Mouse (Mus musculus) mammary gland, adult 2 months (tissue): ENCODE results near the gene Lypla2. TPM values are rescaled to one million over a fixed set of nuclear protein-coding genes. Genes with fewer than 3 reads are reported as not detected.

Source experiments
- polyA plus RNA-seq: library from polyadenylated mRNA; depleted of rRNA; stranded (reverse); fragments of >200 nt; gene quantifications from 2 replicates; pipeline ENCODE4 v1.2.3, GENCODE M21; 2012; ENCODE audit warnings: low replicate concordance; rRNA removed

Gene Lypla2
- 108 and 220 TPM in 2 replicates for polyA plus RNA-seq

DNA sequence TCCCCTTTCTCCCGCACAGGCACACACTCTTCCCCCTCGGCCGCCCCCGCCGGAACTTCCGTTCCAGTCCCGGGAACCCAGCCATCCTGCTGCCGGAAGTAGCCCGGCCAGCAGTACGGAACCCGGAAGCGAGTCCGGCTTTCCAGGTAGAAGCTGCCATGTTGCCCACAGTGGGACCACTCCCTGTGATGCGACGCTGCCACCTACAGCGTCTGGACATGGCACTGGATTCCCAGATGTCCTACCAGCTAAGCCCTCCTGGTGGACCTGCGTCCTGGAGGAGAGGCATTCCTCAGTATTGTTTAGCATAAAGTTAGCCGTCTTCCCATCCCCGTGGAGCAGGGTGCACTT lies at the start of gene Lypla2:
Gene Lypla2, minus strand, starts transcription at position 71 of the 351 bp plus-strand sequence.

DNA sequence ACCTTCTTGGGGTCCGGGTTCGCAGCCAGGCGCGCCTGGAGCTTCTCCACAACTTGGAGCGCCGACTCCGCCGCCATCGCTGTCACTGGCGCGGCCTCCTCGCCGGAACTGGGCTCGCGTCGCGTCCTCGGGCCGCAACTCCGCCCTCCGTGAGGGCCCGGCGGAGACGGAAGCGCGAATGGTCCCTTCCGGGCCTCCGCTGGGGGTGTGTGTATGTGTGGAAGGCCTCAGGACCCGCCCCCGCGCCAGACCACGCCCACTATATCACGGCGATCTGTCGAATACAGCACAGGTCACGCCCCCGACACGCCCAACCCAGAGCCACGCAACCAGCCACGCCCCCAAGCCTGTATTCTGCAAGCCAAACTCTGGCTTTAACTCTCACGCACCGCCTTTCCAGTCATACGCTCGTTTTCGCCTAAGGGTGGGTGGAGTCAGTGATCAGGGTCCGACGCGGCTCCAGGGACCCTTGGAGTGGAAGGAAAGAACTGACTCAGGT lies 49.2 kb upstream of the Lypla2 start, which contains the start of gene Eloa:
Gene Eloa, minus strand, starts transcription at position 215 of the 499 bp plus-strand sequence.

DNA sequence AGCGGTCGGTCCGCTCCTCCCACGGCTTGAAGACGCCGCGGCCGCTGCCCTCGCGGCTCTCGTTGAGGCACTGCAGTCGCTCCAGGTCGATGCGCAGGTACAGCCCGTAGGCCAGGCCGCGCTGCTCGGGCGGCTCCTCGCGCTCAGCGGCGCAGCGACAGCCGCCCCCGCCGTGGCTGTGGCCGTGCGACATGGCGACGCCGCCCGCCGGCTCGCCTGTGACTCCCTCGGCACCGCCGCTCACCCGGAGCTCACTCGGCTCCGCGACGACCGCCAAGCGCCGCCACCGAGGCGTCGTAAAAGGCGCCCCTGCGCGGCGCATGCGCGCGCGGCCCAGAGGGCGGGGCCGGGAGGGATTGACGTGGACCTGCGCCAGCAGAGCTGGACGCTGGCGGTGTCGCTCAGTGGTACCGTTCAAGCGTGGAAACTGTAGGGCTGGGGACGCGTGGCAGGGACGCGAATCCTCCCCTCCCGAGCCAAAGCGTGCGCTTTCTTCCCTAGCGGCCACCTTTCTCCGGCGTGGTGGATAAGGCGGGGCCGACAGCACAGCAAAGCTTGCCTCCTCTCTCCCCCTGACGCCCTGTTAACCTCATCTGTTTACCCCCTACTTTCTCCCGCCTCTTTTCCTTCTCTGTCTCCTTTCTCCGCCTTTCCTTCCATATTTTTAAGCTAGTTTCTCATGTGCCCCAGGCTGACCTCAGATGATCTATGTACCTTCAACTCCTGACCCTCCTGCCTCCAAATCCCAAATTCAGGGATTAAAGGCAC lies 14.7 kb upstream of the Lypla2 start, which contains the start of gene Pithd1:
Gene Pithd1, minus strand, starts transcription at position 322 of the 768 bp plus-strand sequence.

DNA sequence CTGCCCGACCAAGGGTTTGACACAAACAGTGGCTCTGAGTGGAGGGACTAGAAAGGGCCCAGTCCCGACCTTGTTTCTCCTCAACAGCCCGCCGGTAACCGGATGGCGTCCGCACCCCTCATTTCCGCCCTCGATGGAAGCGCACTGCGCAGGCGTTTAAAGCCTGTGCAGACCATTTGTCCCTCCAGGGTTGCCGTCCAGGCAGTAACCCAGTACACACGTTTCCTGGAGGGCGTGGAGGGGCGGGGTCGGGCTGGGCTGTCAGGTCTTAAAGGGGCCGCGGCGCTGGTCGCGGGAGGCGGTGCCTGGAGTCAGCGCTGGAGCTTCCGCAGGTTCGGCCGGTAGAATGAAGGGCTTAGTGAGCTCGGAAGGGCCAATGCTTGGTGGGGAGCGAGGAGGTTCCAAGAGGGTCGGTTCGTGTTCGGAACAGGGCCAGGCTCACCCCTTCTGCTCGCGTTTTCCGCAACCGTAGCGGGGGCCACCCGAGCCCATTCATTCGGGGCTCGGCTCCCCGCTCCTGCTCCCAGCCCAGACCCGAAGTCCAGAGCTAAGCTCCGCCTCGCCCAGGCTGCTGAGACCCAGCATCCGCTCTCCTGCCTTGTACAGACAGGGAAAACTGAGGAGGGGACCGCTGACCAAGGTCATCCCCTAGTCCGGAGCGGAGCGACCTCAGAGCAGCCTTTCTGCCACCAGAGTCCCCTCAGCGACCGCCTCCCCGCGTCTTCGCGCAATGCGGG lies 8.8 kb downstream of the Lypla2 start, which contains the start of gene Gale:
Gene Gale, plus strand, starts transcription at position 271 of the 737 bp plus-strand sequence.

DNA sequence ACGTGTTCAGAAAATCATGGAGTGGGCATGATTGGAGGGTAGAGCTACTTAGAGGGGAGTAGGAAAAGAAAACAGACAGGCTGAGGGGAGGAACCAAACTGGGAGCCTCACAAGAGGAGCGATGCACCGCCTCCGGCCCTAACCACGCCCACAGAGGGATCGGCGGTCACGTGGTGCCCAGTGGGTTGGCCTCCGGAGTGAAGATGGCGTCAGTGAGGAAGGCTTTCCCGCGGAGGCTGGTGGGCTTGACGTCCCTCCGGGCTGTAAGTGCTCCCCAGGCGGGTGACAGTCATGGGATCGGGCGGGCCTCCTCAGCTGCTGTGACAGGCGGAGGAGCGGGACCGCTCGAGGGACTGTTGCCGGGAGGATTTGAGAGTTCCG lies 26.2 kb downstream of the Lypla2 start, which contains the start of gene Hmgcl:
Gene Hmgcl, plus strand, starts transcription at position 171 of the 381 bp plus-strand sequence.

DNA sequence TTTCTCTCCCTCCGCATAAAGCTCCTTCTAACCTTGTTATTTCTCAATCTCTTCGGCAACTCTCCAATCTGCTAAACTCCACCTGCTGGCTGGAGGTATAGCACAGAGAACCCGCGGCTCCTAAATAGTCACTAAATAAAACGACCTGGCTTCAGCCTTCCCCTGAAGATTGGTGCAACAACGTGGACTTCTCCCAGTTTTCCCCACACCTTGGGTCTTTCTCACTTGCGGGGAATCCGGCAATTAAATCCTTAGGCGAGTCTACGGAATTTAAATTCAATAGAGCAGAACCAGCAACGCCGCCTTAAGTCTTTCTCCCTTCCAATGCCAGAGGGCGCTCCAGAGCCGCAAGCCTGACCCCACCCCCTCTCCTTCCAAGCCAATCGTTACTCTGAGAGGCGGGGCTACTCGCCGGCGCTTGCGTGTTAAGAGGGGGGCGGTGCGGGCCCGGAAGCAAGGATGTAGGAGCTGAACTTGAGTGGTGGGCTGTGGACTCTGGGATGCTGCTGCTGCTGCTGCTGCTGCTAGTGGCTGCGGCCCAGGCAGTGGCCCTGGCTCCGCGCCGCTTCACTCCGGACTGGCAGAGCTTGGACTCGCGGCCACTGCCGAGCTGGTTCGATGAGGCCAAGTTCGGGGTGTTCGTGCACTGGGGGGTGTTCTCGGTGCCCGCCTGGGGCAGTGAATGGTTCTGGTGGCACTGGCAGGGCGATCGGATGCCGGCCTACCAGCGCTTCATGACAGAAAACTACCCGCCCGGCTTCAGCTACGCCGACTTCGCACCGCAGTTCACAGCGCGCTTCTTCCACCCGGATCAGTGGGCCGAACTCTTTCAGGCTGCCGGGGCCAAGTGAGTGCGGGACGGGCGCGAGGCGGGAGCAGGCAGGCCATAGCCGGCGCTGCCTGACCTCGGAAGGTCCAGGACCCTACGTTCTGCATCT lies 51.9 kb downstream of the Lypla2 start, which contains the start of gene Fuca1:
Gene Fuca1, plus strand, starts transcription at position 432 of the 938 bp plus-strand sequence.

Other genes with a start within 250 kb of the Lypla2 start
- gene Il22ra1, start 244.5 kb downstream of the Lypla2 start, polyA plus RNA-seq = 0.23 and 0.82 TPM in 2 replicates
- gene Myom3, start 212.9 kb downstream of the Lypla2 start, polyA plus RNA-seq = 0.29 and 2.8 TPM in 2 replicates
- 46.7 and 110 TPM in 2 replicates for gene Srsf10, start 116.9 kb downstream of the Lypla2 start, polyA plus RNA-seq
- gene Pnrc2, start 98.8 kb downstream of the Lypla2 start, polyA plus RNA-seq = 12.9 and 19.8 TPM in 2 replicates
- gene Cnr2, start 77.2 kb downstream of the Lypla2 start, polyA plus RNA-seq = 15.0 and 18.4 TPM in 2 replicates
- gene Fuca1, start 51.9 kb downstream of the Lypla2 start, polyA plus RNA-seq = 60.6 and 101 TPM in 2 replicates
- gene Hmgcl, start 26.2 kb downstream of the Lypla2 start, polyA plus RNA-seq = 54.9 and 80.4 TPM in 2 replicates
- gene Gale, start 8.9 kb downstream of the Lypla2 start, polyA plus RNA-seq = 61.5 and 82.0 TPM in 2 replicates
- 31.8 and 63.5 TPM in 2 replicates for gene Pithd1, start 14.6 kb upstream of the Lypla2 start, polyA plus RNA-seq
- 8.3 and 21.4 TPM in 2 replicates for gene Eloa, start 49.1 kb upstream of the Lypla2 start, polyA plus RNA-seq
- 201 and 254 TPM in 2 replicates for gene Rpl11, start 80.8 kb upstream of the Lypla2 start, polyA plus RNA-seq
- gene Id3, start 170.9 kb upstream of the Lypla2 start, polyA plus RNA-seq = 283 and 490 TPM in 2 replicates
- gene E2f2, start 199.8 kb upstream of the Lypla2 start, polyA plus RNA-seq = 5.0 and 8.3 TPM in 2 replicates
- gene Asap3, start 233.7 kb upstream of the Lypla2 start, polyA plus RNA-seq = 12.7 and 13.6 TPM in 2 replicates